Mouse (Mus musculus) hindbrain, embryonic 11.5 days (tissue): ENCODE measurements at regions not wholly inside any gene's neighbourhood (a gene's known extent, or its start where the extent isn't known, plus 50 kb on each side); places are given as distances from the start of the nearest gene placed in this dataset.

Source experiments
- ATAC-seq: fragments of 200-750 bp; cut with Nextera tagmentation; 2 replicates; pipeline ENCODE4 v1.8.0; 2017; ENCODE audit warnings: mild to moderate bottlenecking, moderate TSS enrichment, moderate library complexity; ENCODE audit not compliant: low FRiP score
- DNase-seq: peaks from one replicate; pipeline ENCODE4 v3.0.0-alpha.2; 2015; ENCODE audit warnings: low spot score
- H3K27ac ChIP-seq: fragments of 300-500 bp; sonication (generic); 2 replicates; pipeline ENCODE4 v1.5.1; 2014; ENCODE audit warnings: mild to moderate bottlenecking, low read depth, low read length
- H3K27me3 ChIP-seq: fragments of 300-500 bp; sonication (generic); 2 replicates; pipeline ENCODE4 v1.6.1; 2014; ENCODE audit warnings: mild to moderate bottlenecking, low read length, moderate library complexity, mixed read lengths; ENCODE audit not compliant: control insufficient read depth, insufficient read depth
- H3K36me3 ChIP-seq: fragments of 300-500 bp; sonication (generic); 2 replicates; pipeline ENCODE4 v1.6.1; 2014; ENCODE audit warnings: mild to moderate bottlenecking, low read length, moderate library complexity, mixed read lengths; ENCODE audit not compliant: control insufficient read depth, insufficient read depth
- H3K4me1 ChIP-seq: fragments of 300-500 bp; sonication (generic); replicated peaks from 2 replicates; pipeline ENCODE4 v1.6.1; 2014; ENCODE audit warnings: low read length, mixed read lengths; ENCODE audit not compliant: control insufficient read depth, insufficient read depth
- H3K4me2 ChIP-seq: fragments of 300-500 bp; sonication (generic); replicated peaks from 2 replicates; pipeline ENCODE4 v1.6.1; 2014; ENCODE audit warnings: mild to moderate bottlenecking, low read depth, low read length
- H3K4me3 ChIP-seq: fragments of 300-500 bp; sonication (generic); 2 replicates; pipeline ENCODE4 v1.5.1; 2014; ENCODE audit warnings: low read depth, low read length
- H3K9ac ChIP-seq: fragments of 300-500 bp; sonication (generic); 2 replicates; pipeline ENCODE4 v1.6.1; 2014; ENCODE audit warnings: low read depth, low read length
- H3K9me3 ChIP-seq: fragments of 300-500 bp; sonication (generic); 2 replicates; pipeline ENCODE4 v1.6.1; 2016; ENCODE audit warnings: low read length; ENCODE audit not compliant: control insufficient read depth
- WGBS: fragments of 180-500 bp; shearing (Covaris S2); extraction: QIAGEN DNeasy Blood & Tissue Kit; methylation state at CpG from one replicate; pipeline ENCODE4 v1.1.7; 2014; 5-methylcytosine and 5-hydroxymethylcytosine counted together

DNA sequence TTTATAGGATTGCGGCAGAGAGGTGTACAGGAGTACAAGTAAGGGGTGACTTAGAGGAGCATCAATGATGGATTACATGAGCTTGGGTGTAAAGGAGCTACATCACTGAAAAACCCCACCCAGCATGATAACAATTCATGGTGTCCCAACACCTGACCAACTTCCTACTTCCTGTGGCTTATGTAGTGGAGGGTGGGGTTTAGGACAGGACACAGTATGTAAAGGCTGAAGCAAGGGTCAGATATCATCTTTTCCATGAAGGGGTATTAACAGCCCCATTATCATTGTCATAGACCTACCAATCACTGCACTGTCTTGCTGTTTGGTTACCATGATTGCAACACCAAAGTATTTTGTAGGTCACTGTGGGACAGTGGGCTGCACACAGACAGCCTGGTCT, 2529.8 kb upstream of the Gm8797 start:
- H3K27me3 ChIP-seq: no peaks in the 10 kb centered on the region
- WGBS: 100% methylated on average over 1 of the region's 1 CpGs
- no peaks in the 10 kb centered on the region for H3K36me3 ChIP-seq
- H3K9ac ChIP-seq: no peak overlapping the region
- H3K9me3 ChIP-seq: peaks cover 8% of the 10 kb centered on the region; the same call in 1 of the 2 replicates
- H3K4me2 ChIP-seq: no peak overlapping the region
- DNase-seq (no peak), ATAC-seq (0 out of 2 replicates have a peak, but pooled peaks have one; percentile 35)
- H3K4me3 ChIP-seq: no peak overlapping the region
- H3K27ac ChIP-seq: no peak overlapping the region
- no peaks in the 10 kb centered on the region for H3K4me1 ChIP-seq
